Mouse (Mus musculus) midbrain, postnatal 0 days (tissue): ENCODE measurements around the gene Wdr19. TPM values are rescaled to one million over a fixed set of nuclear protein-coding genes. Genes with fewer than 3 reads are reported as not detected.
A peak's percentile ranks its signal among the peaks of the same experiment; 100 is the strongest.

Experiments
- ATAC-seq: fragments of 200-750 bp; cut with Nextera tagmentation; 2 replicates; pipeline ENCODE4 v1.8.0; 2017; ENCODE audit warnings: moderate number of reproducible peaks, mild to moderate bottlenecking, moderate TSS enrichment, moderate library complexity; ENCODE audit not compliant: low FRiP score
- DNase-seq: peaks from one replicate; pipeline ENCODE4 v3.0.0-alpha.2; 2015; ENCODE audit warnings: low spot score
- H3K27ac ChIP-seq: fragments of 300-500 bp; sonication (generic); 2 replicates; pipeline ENCODE4 v1.5.1; 2014; ENCODE audit warnings: low read depth, mild to moderate bottlenecking, low read length, mixed read lengths
- H3K27me3 ChIP-seq: fragments of 300-500 bp; sonication (generic); 2 replicates; pipeline ENCODE4 v1.6.1; 2014; ENCODE audit warnings: low read length, control low read depth, mixed read lengths; ENCODE audit not compliant: insufficient read depth
- H3K36me3 ChIP-seq: fragments of 300-500 bp; sonication (generic); 2 replicates; pipeline ENCODE4 v1.6.1; 2014; ENCODE audit warnings: low read length, control low read depth, mixed read lengths; ENCODE audit not compliant: insufficient read depth
- H3K4me1 ChIP-seq: fragments of 300-500 bp; sonication (generic); 2 replicates; pipeline ENCODE4 v1.6.1; 2014; ENCODE audit warnings: mild to moderate bottlenecking, control low read depth, antibody characterized with exemption, low read length, mixed read lengths; ENCODE audit not compliant: insufficient read depth
- H3K4me2 ChIP-seq: fragments of 300-500 bp; sonication (generic); 2 replicates; pipeline ENCODE4 v1.6.1; 2014; ENCODE audit warnings: low read depth, mild to moderate bottlenecking, low read length, mixed read lengths; ENCODE audit not compliant: poor library complexity, severe bottlenecking
- H3K4me3 ChIP-seq: fragments of 300-500 bp; sonication (generic); 2 replicates; pipeline ENCODE4 v1.5.1; 2014; ENCODE audit warnings: low read depth, mild to moderate bottlenecking, low read length, moderate library complexity
- H3K9ac ChIP-seq: fragments of 300-500 bp; sonication (generic); replicated peaks from 2 replicates; pipeline ENCODE4 v1.6.1; 2014; ENCODE audit warnings: mild to moderate bottlenecking, low read length, moderate library complexity, mixed read lengths; ENCODE audit not compliant: poor library complexity, severe bottlenecking
- H3K9me3 ChIP-seq: fragments of 300-500 bp; sonication (generic); 2 replicates; pipeline ENCODE4 v1.6.1; 2016; ENCODE audit warnings: low read length, control low read depth
- CTCF ChIP-seq: IDR thresholded peaks from 2 replicates; pipeline ENCODE4 v1.5.1; 2016; ENCODE audit warnings: antibody characterized with exemption, mild to moderate bottlenecking
- WGBS: fragments of 180-500 bp; shearing (Covaris S2); extraction: QIAGEN DNeasy Blood & Tissue Kit; methylation state at CpG from one replicate; pipeline ENCODE4 v1.1.7; 2014; 5-methylcytosine and 5-hydroxymethylcytosine counted together
- polyA plus RNA-seq: library from polyadenylated mRNA; unstranded; fragments of >200 nt; fragmentation: Nextera tagmentation; extraction: Ambion mirVana; gene quantifications from 2 replicates; pipeline ENCODE4 v1.2.1, GENCODE M21; 2015
- total RNA-seq: library from RNA; depleted of rRNA; stranded (reverse); fragments of >200 nt; gene quantifications from 2 replicates; pipeline ENCODE4 v1.2.3, GENCODE M21; 2014

Wdr19 gene
- total and polyA plus RNA-seq, 2 experiments from 2014 or later = 7.6 to 17.0 TPM

GRCm38 (mm10) chr5:65181794-65182169 lies 17.7 kb upstream of the Wdr19 start:
- no peaks in the 10 kb centered on the region for H3K9me3 ChIP-seq
- peak overlapping the region; percentile 58 for H3K27ac ChIP-seq
- ATAC-seq (peak; percentile 79), DNase-seq (peak; percentile 65)
- H3K4me3 ChIP-seq = no peak overlapping the region
- no peaks in the 10 kb centered on the region for H3K27me3 ChIP-seq
- peaks cover 8% of the 10 kb centered on the region; the same call in 1 of the 2 replicates for H3K4me1 ChIP-seq
- 76% methylated on average over 4 of the region's 4 CpGs for WGBS
- H3K36me3 ChIP-seq = no peaks in the 10 kb centered on the region
- no peak overlapping the region for H3K4me2 ChIP-seq
- TF ChIP-seq CTCF = peak; percentile 43
- no peak overlapping the region for H3K9ac ChIP-seq

GRCm38 (mm10) chr5:65182268-65182667 lies 17.2 kb upstream of the Wdr19 start:
- ATAC-seq (no peak), DNase-seq (peak; percentile 37)
- Histone ChIP-seq H3K36me3 (no peaks in the 10 kb centered on the region), H3K4me1 (peaks cover 5% of the 10 kb centered on the region; the same call in 1 of the 2 replicates), H3K27ac (no peak overlapping the region), H3K4me2 (no peak overlapping the region), H3K9ac (no peak overlapping the region), H3K9me3 (no peaks in the 10 kb centered on the region), H3K27me3 (no peaks in the 10 kb centered on the region), H3K4me3 (no peak overlapping the region)
- TF ChIP-seq CTCF = no peak
- WGBS = 47% methylated on average over 1 of the region's 1 CpGs

- H3K4me2 ChIP-seq = no peak overlapping the region
- no peaks in the 10 kb centered on the region for H3K4me1 ChIP-seq
- no peaks in the 10 kb centered on the region for H3K27me3 ChIP-seq
- DNase-seq = no peak
- no peak for ATAC-seq
- H3K27ac ChIP-seq = no peak overlapping the region
- H3K9ac ChIP-seq = no peak overlapping the region
- no peaks in the 10 kb centered on the region for H3K9me3 ChIP-seq
- no peaks in the 10 kb centered on the region for H3K36me3 ChIP-seq
- no peak overlapping the region for H3K4me3 ChIP-seq
- 76% methylated on average over 5 of the region's 5 CpGs for WGBS
- no peak for TF ChIP-seq CTCF
Measured at GRCm38 (mm10) chr5:65191601-65192000, 7.9 kb upstream of the Wdr19 start.

- Histone ChIP-seq H3K9ac (no peak overlapping the region), H3K4me1 (no peaks in the 10 kb centered on the region), H3K36me3 (no peaks in the 10 kb centered on the region), H3K4me2 (no peak overlapping the region), H3K4me3 (no peak overlapping the region), H3K27ac (no peak overlapping the region), H3K9me3 (no peaks in the 10 kb centered on the region), H3K27me3 (no peaks in the 10 kb centered on the region)
- WGBS = 92% methylated on average over 9 of the region's 9 CpGs
- no peak for ATAC-seq
- TF ChIP-seq CTCF = no peak
- DNase-seq = no peak
Measured at GRCm38 (mm10) chr5:65194441-65194840, 5.1 kb upstream of the Wdr19 start.

GRCm38 (mm10) chr5:65204726-65205125 lies 5.2 kb downstream of the Wdr19 start:
- H3K4me3 ChIP-seq = no peak overlapping the region
- TF ChIP-seq CTCF = no peak
- no peaks in the 10 kb centered on the region for H3K9me3 ChIP-seq
- H3K36me3 ChIP-seq = peaks cover 8% of the 10 kb centered on the region
- DNase-seq (no peak), ATAC-seq (no peak)
- no peak overlapping the region for H3K27ac ChIP-seq
- 92% methylated on average over 2 of the region's 2 CpGs for WGBS
- H3K9ac ChIP-seq = no peak overlapping the region
- H3K4me1 ChIP-seq = 0 out of 2 replicates have a peak, but pooled peaks cover 5% of the 10 kb centered on the region
- H3K27me3 ChIP-seq = no peaks in the 10 kb centered on the region
- no peak overlapping the region for H3K4me2 ChIP-seq

GRCm38 (mm10) chr5:65213321-65213720 lies 13.8 kb downstream of the Wdr19 start:
- DNase-seq = peak; percentile 67
- Histone ChIP-seq H3K9ac (no peak overlapping the region), H3K9me3 (no peaks in the 10 kb centered on the region), H3K27ac (no peak overlapping the region), H3K4me3 (no peak overlapping the region), H3K4me2 (no peak overlapping the region), H3K27me3 (no peaks in the 10 kb centered on the region), H3K36me3 (no peaks in the 10 kb centered on the region; the same call in 1 of the 2 replicates), H3K4me1 (no peaks in the 10 kb centered on the region)
- WGBS = 21% methylated on average over 7 of the region's 7 CpGs
- peak; percentile 91 for TF ChIP-seq CTCF
- no peak for ATAC-seq
